Mouse (Mus musculus): ENCODE results near the gene Gm13289. TPM values are rescaled to one million over a fixed set of nuclear protein-coding genes. Genes with fewer than 3 reads are reported as not detected.
"Not testable (repeated sequence)": the region's sequence is repeated elsewhere in the genome, so short reads cannot be mapped to it uniquely, and the experiment has no call there.

Gm13289 gene
- polyA plus RNA-seq, 1 experiment = not detected

- H3K4me1 ChIP-seq (ENCODE audit: control insufficient read depth, insufficient read depth, insufficient read length, low read length); H3K27ac ChIP-seq (ENCODE audit: insufficient read depth, low read depth, low read length); H3K36me3 ChIP-seq (ENCODE audit: control insufficient read depth, insufficient read depth, low read length); H3K27me3 ChIP-seq (ENCODE audit: control insufficient read depth, insufficient read depth, low read length); H3K4me3 ChIP-seq (ENCODE audit: low read depth, low read length): not testable (repeated sequence)
- 7% methylated on average over 6 of the region's 7 CpGs for WGBS
These were observed 22.6 kb downstream of the Gm13289 start, which contains the start of gene Gm13285 for GRCm38 (mm10) chr4:88799365-88799764. Gene Gm13285 (plus strand): TSS chr4:88799665.

- H3K27me3 ChIP-seq (ENCODE audit: control insufficient read depth, insufficient read depth, low read length); H3K4me3 ChIP-seq (ENCODE audit: low read depth, low read length); H3K27ac ChIP-seq (ENCODE audit: insufficient read depth, low read depth, low read length); H3K4me1 ChIP-seq (ENCODE audit: control insufficient read depth, insufficient read depth, insufficient read length, low read length); H3K36me3 ChIP-seq (ENCODE audit: control insufficient read depth, insufficient read depth, low read length): not testable (repeated sequence)
- no CpG with 5 or more reads among the region's 29 CpGs for WGBS
These were observed 26.2 kb downstream of the Gm13289 start, which contains the start of gene Gm13287 for GRCm38 (mm10) chr4:88802954-88803353. Gene Gm13287 (plus strand): TSS chr4:88803254.

- no CpG with 5 or more reads among the region's 8 CpGs for WGBS
- H3K27me3 ChIP-seq (ENCODE audit: control insufficient read depth, insufficient read depth, low read length); H3K4me1 ChIP-seq (ENCODE audit: control insufficient read depth, insufficient read depth, insufficient read length, low read length); H3K27ac ChIP-seq (ENCODE audit: insufficient read depth, low read depth, low read length); H3K36me3 ChIP-seq (ENCODE audit: control insufficient read depth, insufficient read depth, low read length): not testable (repeated sequence)
- peak within 1 kb of the TSS; percentile 49 for H3K4me3 ChIP-seq (ENCODE audit: low read depth, low read length)
These were observed 28.5 kb downstream of the Gm13289 start, which contains the start of gene Gm13288 for GRCm38 (mm10) chr4:88805231-88805630. Gene Gm13288 (plus strand): TSS chr4:88805531.

- H3K4me3 ChIP-seq (ENCODE audit: low read depth, low read length) = peak overlapping the region; percentile 49
- WGBS = 0% methylated on average over 13 of the region's 34 CpGs
- H3K27ac ChIP-seq (ENCODE audit: insufficient read depth, low read depth, low read length); H3K27me3 ChIP-seq (ENCODE audit: control insufficient read depth, insufficient read depth, low read length); H3K4me1 ChIP-seq (ENCODE audit: control insufficient read depth, insufficient read depth, insufficient read length, low read length); H3K36me3 ChIP-seq (ENCODE audit: control insufficient read depth, insufficient read depth, low read length): not testable (repeated sequence)
These were observed 29.0 kb downstream of the Gm13289 start for GRCm38 (mm10) chr4:88805761-88806160.

- WGBS = 51% methylated on average over 3 of the region's 3 CpGs
- Histone ChIP-seq H3K27ac (ENCODE audit: insufficient read depth, low read depth, low read length) (no peak within 1 kb of the TSS), H3K27me3 (ENCODE audit: control insufficient read depth, insufficient read depth, low read length) (no peaks in the 10 kb centered on the region; the same call in 1 of the 2 replicates), H3K36me3 (ENCODE audit: control insufficient read depth, insufficient read depth, low read length) (no peaks in the 10 kb centered on the region), H3K4me1 (ENCODE audit: control insufficient read depth, insufficient read depth, insufficient read length, low read length) (no peaks in the 10 kb centered on the region), H3K4me3 (ENCODE audit: low read depth, low read length) (no peak within 1 kb of the TSS)
- TF ChIP-seq CTCF (IDR thresholded peaks at IDR 0.05; ENCODE audit: extremely low read depth, insufficient read length, insufficient replicate concordance, low read depth, low read length) (no peak), POLR2A (IDR thresholded peaks at IDR 0.05; ENCODE audit: low read depth, low read length) (no peak)
These were observed 39.2 kb downstream of the Gm13289 start, which contains the start of gene Ifna7 for GRCm38 (mm10) chr4:88815928-88816327. Gene Ifna7 (plus strand): TSS chr4:88816228.

- WGBS = 83% methylated on average over 1 of the region's 1 CpGs
- H3K36me3 ChIP-seq (ENCODE audit: control insufficient read depth, insufficient read depth, low read length) = no peaks in the 10 kb centered on the region
- no peak within 1 kb of the TSS for H3K27ac ChIP-seq (ENCODE audit: insufficient read depth, low read depth, low read length)
- H3K4me3 ChIP-seq (ENCODE audit: low read depth, low read length) = no peak within 1 kb of the TSS
- no peaks in the 10 kb centered on the region; the same call in 1 of the 2 replicates for H3K27me3 ChIP-seq (ENCODE audit: control insufficient read depth, insufficient read depth, low read length)
- TF ChIP-seq POLR2A (IDR thresholded peaks at IDR 0.05; ENCODE audit: low read depth, low read length) = no peak
- no peak for TF ChIP-seq CTCF (IDR thresholded peaks at IDR 0.05; ENCODE audit: extremely low read depth, insufficient read length, insufficient replicate concordance, low read depth, low read length)
- H3K4me1 ChIP-seq (ENCODE audit: control insufficient read depth, insufficient read depth, insufficient read length, low read length) = no peaks in the 10 kb centered on the region
These were observed 42.9 kb downstream of the Gm13289 start, which contains the start of gene Ifna11 for GRCm38 (mm10) chr4:88819659-88820058. Gene Ifna11 (plus strand): TSS chr4:88819959.

- no peaks in the 10 kb centered on the region for H3K4me1 ChIP-seq (ENCODE audit: control insufficient read depth, insufficient read depth, insufficient read length, low read length)
- H3K27me3 ChIP-seq (ENCODE audit: control insufficient read depth, insufficient read depth, low read length) = no peaks in the 10 kb centered on the region; the same call in 1 of the 2 replicates
- 27% methylated on average over 4 of the region's 4 CpGs for WGBS
These were observed 46.3 kb downstream of the Gm13289 start for GRCm38 (mm10) chr4:88822995-88823394.

More at GRCm38 (mm10) chr4:88822995-88823394, 46.3 kb downstream of the Gm13289 start:
- TF ChIP-seq CTCF (IDR thresholded peaks at IDR 0.05; ENCODE audit: extremely low read depth, insufficient read length, insufficient replicate concordance, low read depth, low read length) (no peak), POLR2A (IDR thresholded peaks at IDR 0.05; ENCODE audit: low read depth, low read length) (no peak)
- H3K27ac ChIP-seq (ENCODE audit: insufficient read depth, low read depth, low read length) = no peak overlapping the region
- H3K4me3 ChIP-seq (ENCODE audit: low read depth, low read length) = no peak overlapping the region
- no peaks in the 10 kb centered on the region for H3K36me3 ChIP-seq (ENCODE audit: control insufficient read depth, insufficient read depth, low read length)

Other genes starting within 250 kb of the Gm13289 start
- not detected in 2 replicates for gene Ifna15, start 218.7 kb upstream of the Gm13289 start, polyA plus RNA-seq (2012; rRNA removed)
- gene Ifna14, start 205.1 kb upstream of the Gm13289 start, polyA plus RNA-seq (2012; rRNA removed) = not detected in 2 replicates
- gene Ifna9, start 184.5 kb upstream of the Gm13289 start, polyA plus RNA-seq (2012; rRNA removed) = not detected in 2 replicates
- not detected in 2 replicates for gene Ifna12, start 173.5 kb upstream of the Gm13289 start, polyA plus RNA-seq (2012; rRNA removed)
- not detected in 2 replicates for gene C87499, start 142.5 kb upstream of the Gm13289 start, polyA plus RNA-seq (2012; rRNA removed)
- gene Ifna13, start 132.5 kb upstream of the Gm13289 start, polyA plus RNA-seq (2012; rRNA removed) = not detected in 2 replicates
- gene Ifna16, start 100.0 kb upstream of the Gm13289 start, polyA plus RNA-seq (2012; rRNA removed) = not detected in 2 replicates
- gene Ifna2, start 93.0 kb upstream of the Gm13289 start, polyA plus RNA-seq (2012; rRNA removed) = not detected in 2 replicates
- not detected in 2 replicates for gene Ifnab, start 85.6 kb upstream of the Gm13289 start, polyA plus RNA-seq (2012; rRNA removed)
- gene Gm26566, start 55.1 kb upstream of the Gm13289 start, polyA plus RNA-seq (2012; rRNA removed) = 0.68 TPM in 1 of 2 replicates, not detected in the other
- 6.5 and 11.3 TPM in 2 replicates for gene Klhl9, start 54.5 kb upstream of the Gm13289 start, polyA plus RNA-seq (2012; rRNA removed)
- gene Gm13271, start 22.1 kb upstream of the Gm13289 start, polyA plus RNA-seq (2012; rRNA removed) = not detected in 2 replicates
- 0.08 TPM in 2 replicates for gene Gm13283, start 16.8 kb upstream of the Gm13289 start, polyA plus RNA-seq (2012; rRNA removed)
- gene Gm13290, start 3.1 kb upstream of the Gm13289 start, polyA plus RNA-seq (2012; rRNA removed) = not detected in 2 replicates
- not detected in 2 replicates for gene Gm13272, start 2.9 kb downstream of the Gm13289 start, polyA plus RNA-seq (2012; rRNA removed)
- gene Ifnz, start 5.2 kb downstream of the Gm13289 start, polyA plus RNA-seq (2012; rRNA removed) = not detected in 2 replicates
- gene Gm13276, start 8.8 kb downstream of the Gm13289 start, polyA plus RNA-seq (2012; rRNA removed) = not detected in 2 replicates
- gene Gm13277, start 11.7 kb downstream of the Gm13289 start, polyA plus RNA-seq (2012; rRNA removed) = not detected in 2 replicates
- gene Gm13278, start 14.6 kb downstream of the Gm13289 start, polyA plus RNA-seq (2012; rRNA removed) = not detected in 2 replicates
- not detected in 2 replicates for gene Gm13275, start 17.6 kb downstream of the Gm13289 start, polyA plus RNA-seq (2012; rRNA removed)
- gene Gm13279, start 20.5 kb downstream of the Gm13289 start, polyA plus RNA-seq (2012; rRNA removed) = not detected in 2 replicates
- gene Gm13285, start 22.7 kb downstream of the Gm13289 start, polyA plus RNA-seq (2012; rRNA removed) = not detected in 2 replicates
- gene Gm13287, start 26.3 kb downstream of the Gm13289 start, polyA plus RNA-seq (2012; rRNA removed) = not detected in 2 replicates
- not detected in 2 replicates for gene Gm13288, start 28.6 kb downstream of the Gm13289 start, polyA plus RNA-seq (2012; rRNA removed)
- gene Ifna7, start 39.3 kb downstream of the Gm13289 start, polyA plus RNA-seq (2012; rRNA removed) = not detected in 2 replicates
- gene Ifna11, start 43.0 kb downstream of the Gm13289 start, polyA plus RNA-seq (2012; rRNA removed) = not detected in 2 replicates
- not detected in 2 replicates for gene Ifna6, start 50.5 kb downstream of the Gm13289 start, polyA plus RNA-seq (2012; rRNA removed)
- not detected in 2 replicates for gene Ifna5, start 58.6 kb downstream of the Gm13289 start, polyA plus RNA-seq (2012; rRNA removed)
- gene Ifna4, start 64.9 kb downstream of the Gm13289 start, polyA plus RNA-seq (2012; rRNA removed) = not detected in 2 replicates
- gene Ifna1, start 73.2 kb downstream of the Gm13289 start, polyA plus RNA-seq (2012; rRNA removed) = not detected in 2 replicates
- gene Ifne, start 103.3 kb downstream of the Gm13289 start, polyA plus RNA-seq (2012; rRNA removed) = 0.42 TPM in 1 of 2 replicates, not detected in the other